Comparison of ENCODE assay signal across 8 mouse cellular contexts in genomic region chr1:120171819-120172521, GRCm38 (mm10). TPM values are rescaled to one million over a fixed set of nuclear protein-coding genes. Genes with fewer than 3 reads are reported as not detected.
DNase-seq lines count a peak whose midpoint lies in the region; ATAC-seq and TF ChIP-seq lines count a peak whose summit lies in the region.

No protein-coding gene starts in this region.

- intact Hi-C loops in heart, postnatal 25 days (cut with DNase I), result loop anchor here (2.0 to 10.0 kb wide), 2 partner anchors 303 to 379 kb away; no protein-coding TSS in a partner anchor

- no peak for TF ChIP-seq EP300 in lung, postnatal 0 days (IDR thresholded peaks at IDR 0.05)

- TF ChIP-seq POLR2A in brain, embryonic 14.5 days (IDR thresholded peaks at IDR 0.05; ENCODE audit: borderline replicate concordance, extremely low read depth, insufficient read depth, insufficient read length, poor library complexity, severe bottlenecking), result no peak

- H3K9ac ChIP-seq in hindbrain, embryonic 15.5 days, result no peak overlapping the region
- no peak overlapping the region for H3K9ac ChIP-seq in lung, postnatal 0 days (replicated peaks; ENCODE audit: low read depth)

- no peaks in the 10 kb centered on the region for H3K9me3 ChIP-seq in hindbrain, embryonic 15.5 days
- no peaks in the 10 kb centered on the region for H3K9me3 ChIP-seq in lung, postnatal 0 days (ENCODE audit: low read length)

- ATAC-seq in hindbrain, embryonic 15.5 days (ENCODE audit: low FRiP score, low read depth), result peak; percentile 83
- peak; percentile 23; the same call in 1 of the 2 replicates for ATAC-seq in lung, postnatal 0 days

- TF ChIP-seq CTCF in brain, embryonic 14.5 days (IDR thresholded peaks at IDR 0.05; ENCODE audit: borderline replicate concordance, extremely low read depth, insufficient read depth, insufficient read length), result peak; percentile 69; the same call in 1 of the 2 replicates
- TF ChIP-seq CTCF in lung, postnatal 0 days (IDR thresholded peaks at IDR 0.05), result peak; percentile 79

- H3K27ac ChIP-seq in hindbrain, embryonic 15.5 days (replicated peaks), result no peak overlapping the region
- H3K27ac ChIP-seq in lung, postnatal 0 days (ENCODE audit: low read length), result no peak overlapping the region

- no peaks in the 10 kb centered on the region for H3K36me3 ChIP-seq in hindbrain, embryonic 15.5 days
- no peaks in the 10 kb centered on the region for H3K36me3 ChIP-seq in lung, postnatal 0 days (ENCODE audit: insufficient read depth, low read length)

- WGBS in hindbrain, embryonic 15.5 days, result 47% methylated on average over 5 of the region's 5 CpGs
- 46% methylated on average over 5 of the region's 5 CpGs for WGBS in lung, postnatal 0 days

- peak; percentile 29 for DNase-seq in heart, adult 8-10 months (ENCODE audit: low spot score)
- DNase-seq in heart, postnatal 25 days (ENCODE audit: low spot score), result no peak
- peak; percentile 65 for DNase-seq in B cell, adult 2 months
- DNase-seq in brain, embryonic 14.5 days (ENCODE audit: low read depth), result peak; percentile 82
- peak; percentile 41 for DNase-seq in lung, postnatal 0 days (ENCODE audit: low spot score)
- peak; percentile 23 for DNase-seq in telencephalon, adult 2 months (ENCODE audit: low read depth, low spot score)
- DNase-seq in gastrocnemius, adult 8-10 months (ENCODE audit: low spot score in 2 of 2), result no peak

- H3K27me3 ChIP-seq in hindbrain, embryonic 15.5 days, result no peaks in the 10 kb centered on the region
- no peaks in the 10 kb centered on the region for H3K27me3 ChIP-seq in lung, postnatal 0 days (replicated peaks; ENCODE audit: insufficient read depth, low read length)

- no peak overlapping the region for H3K4me3 ChIP-seq in hindbrain, embryonic 15.5 days
- H3K4me3 ChIP-seq in lung, postnatal 0 days (ENCODE audit: low read depth, low read length), result no peak overlapping the region

- H3K4me2 ChIP-seq in hindbrain, embryonic 15.5 days, result no peak overlapping the region
- H3K4me2 ChIP-seq in lung, postnatal 0 days (replicated peaks; ENCODE audit: low read depth, low read length), result no peak overlapping the region

- H3K4me1 ChIP-seq in hindbrain, embryonic 15.5 days (replicated peaks), result no peaks in the 10 kb centered on the region
- H3K4me1 ChIP-seq in lung, postnatal 0 days (ENCODE audit: insufficient read depth, low read depth, low read length), result 0 out of 2 replicates have a peak, but pooled peaks cover 4% of the 10 kb centered on the region

RNA-seq across cellular contexts. Expression of gene 3110009E18Rik, which starts 51.0 kb away (rescaled TPM):
- total RNA-seq in heart, adult 8-10 months (2022), result 1 to 10 TPM; 2.7 to 7.8 (median 5.1) TPM
- total RNA-seq in heart, postnatal 25 days (2021), result 1 to 10 TPM; 4.1 to 4.7 TPM
- 6.6 and 10.9 TPM in 2 replicates for polyA plus RNA-seq in brain, embryonic 14.5 days (2012; rRNA removed)
- polyA plus RNA-seq in hindbrain, embryonic 15.5 days (2015; fragmentation: Nextera tagmentation; extraction: Ambion mirVana), result 13.5 and 15.3 TPM in 2 replicates
- polyA plus RNA-seq in lung, postnatal 0 days (2015; fragmentation: Nextera tagmentation; extraction: Ambion mirVana), result 10.7 and 12.5 TPM in 2 replicates
- total RNA-seq in gastrocnemius, adult 8-10 months (2022), result 1 to 10 TPM; 3.6 to 5.2 (median 4.1) TPM

RNA-seq across cellular contexts. Expression of gene Dbi, which starts 51.1 kb away (rescaled TPM):
- 100 to 1,000 TPM; 239 to 289 (median 263) TPM for total RNA-seq in heart, adult 8-10 months (2022)
- 100 to 1,000 TPM; 246 to 290 TPM for total RNA-seq in heart, postnatal 25 days (2021)
- 514 and 714 TPM in 2 replicates for polyA plus RNA-seq in brain, embryonic 14.5 days (2012; rRNA removed)
- 1,624 and 1,630 TPM in 2 replicates for polyA plus RNA-seq in hindbrain, embryonic 15.5 days (2015; fragmentation: Nextera tagmentation; extraction: Ambion mirVana)
- 646 and 687 TPM in 2 replicates for polyA plus RNA-seq in lung, postnatal 0 days (2015; fragmentation: Nextera tagmentation; extraction: Ambion mirVana)
- total RNA-seq in gastrocnemius, adult 8-10 months (2022), result 100 to 1,000 TPM; 117 to 144 (median 142) TPM

Comparison
In these comparisons a context has a peak if more than half of its experiments do, and no peak if none do; other contexts are left out.
1. DNase-seq: peak in heart, adult 8-10 months (single experiment), B cell, adult 2 months (2 of 2), brain, embryonic 14.5 days (single experiment), lung, postnatal 0 days (single experiment) and telencephalon, adult 2 months (single experiment); none in heart, postnatal 25 days (single experiment) and gastrocnemius, adult 8-10 months (0 of 2).